Mouse (Mus musculus) lung, adult 2 months (tissue): ENCODE measurements around the gene Vash2.

ENCODE experiments used
- CTCF ChIP-seq: fragments of 200-500 bp; IDR thresholded peaks from 2 replicates; pipeline ENCODE4 v1.5.1; 2011; ENCODE audit warnings: mild to moderate bottlenecking, low read length, control low read depth; ENCODE audit not compliant: insufficient read depth
- POLR2A ChIP-seq: fragments of 200-500 bp; IDR thresholded peaks from 2 replicates; pipeline ENCODE4 v1.6.1; 2011; ENCODE audit warnings: low read depth, mild to moderate bottlenecking, control low read depth, low read length, borderline replicate concordance; ENCODE audit errors: extremely low read depth

DNA sequence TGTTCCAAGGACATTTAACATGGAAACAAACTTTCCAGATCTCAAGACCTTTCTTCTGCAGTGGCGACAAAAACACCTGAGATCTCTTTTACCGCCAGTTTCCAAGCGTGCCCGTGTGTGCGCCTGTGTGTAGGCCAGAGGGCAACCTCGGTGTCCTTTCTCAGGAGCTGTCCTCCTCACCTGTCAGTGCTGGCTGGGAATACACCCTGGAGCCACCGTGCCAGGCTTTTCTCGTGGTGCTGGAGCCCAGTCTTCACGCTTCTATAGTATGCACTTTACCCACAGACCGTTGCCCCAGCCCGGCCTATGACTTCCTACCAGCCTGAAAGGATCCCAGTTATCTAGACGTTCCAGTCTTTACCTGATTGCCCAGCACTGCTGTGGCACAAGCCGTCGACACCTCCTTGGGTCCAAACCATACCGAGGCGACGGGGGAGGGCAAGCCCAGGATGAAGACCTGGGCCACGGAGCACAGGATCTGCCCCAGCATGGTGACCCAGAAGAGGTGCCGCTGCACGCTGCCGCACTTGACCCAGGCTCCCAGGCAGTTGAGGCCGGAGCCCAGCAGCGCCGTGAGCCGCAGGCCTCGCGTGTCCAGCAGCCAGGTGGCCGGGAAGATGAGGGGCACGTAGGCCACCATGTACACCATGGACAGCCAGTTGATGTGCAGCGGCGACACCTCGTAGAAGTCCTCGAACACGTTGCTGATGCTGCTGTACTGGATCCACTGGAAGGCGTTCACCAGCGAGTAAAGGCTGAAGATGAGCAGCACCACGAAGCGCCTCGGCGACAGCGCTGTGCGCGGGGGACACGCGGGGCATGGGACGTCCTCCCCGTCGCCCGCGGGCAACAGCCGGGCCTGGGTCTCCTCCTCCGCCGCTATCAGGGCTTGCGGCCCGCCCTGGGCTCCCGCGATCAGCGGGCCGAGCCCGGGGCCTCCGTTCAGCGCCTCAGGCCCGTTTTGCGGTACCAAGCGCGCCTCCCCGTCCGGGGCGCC lies 46.2 kb upstream of the Vash2 start:
- no peak for TF ChIP-seq CTCF
- TF ChIP-seq POLR2A: no peak
